15 mouse cellular contexts compared by ENCODE assay signal in genomic region chr5:64234269-64234985, GRCm38 (mm10).
A peak's percentile ranks its signal among the peaks of the same experiment; 100 is the strongest.
DNase-seq lines count a peak whose midpoint lies in the region; ATAC-seq lines count a peak whose summit lies in the region.
"Had no signal": no experiment of that assay in that cellular context is flagged by ENCODE, and none has a peak within 500 bp of the region (broad histone marks: within the 10 kb centered on the region; RNA-seq: fewer than 3 reads in every experiment).

No protein-coding gene starts in this region.

- H3K4me2 ChIP-seq in limb, embryonic 12.5 days: no peak overlapping the region
- H3K4me2 ChIP-seq: heart, embryonic 15.5 days; hindbrain, embryonic 15.5 days had no signal

- no peaks in the 10 kb centered on the region for H3K36me3 ChIP-seq in limb, embryonic 12.5 days
- no peaks in the 10 kb centered on the region for H3K36me3 ChIP-seq in limb, embryonic 10.5 days
- H3K36me3 ChIP-seq: heart, embryonic 15.5 days; hindbrain, embryonic 15.5 days had no signal

- no peaks in the 10 kb centered on the region for H3K9me3 ChIP-seq in limb, embryonic 12.5 days
- no peaks in the 10 kb centered on the region for H3K9me3 ChIP-seq in limb, embryonic 10.5 days (replicated peaks)
- H3K9me3 ChIP-seq: heart, embryonic 15.5 days; hindbrain, embryonic 15.5 days had no signal

- 74% methylated on average over 8 of the region's 8 CpGs for WGBS in limb, embryonic 12.5 days
- 74% methylated on average over 8 of the region's 8 CpGs for WGBS in limb, embryonic 10.5 days

- peaks cover 28% of the 10 kb centered on the region for H3K4me1 ChIP-seq in limb, embryonic 12.5 days (replicated peaks)
- peaks cover 22% of the 10 kb centered on the region for H3K4me1 ChIP-seq in limb, embryonic 10.5 days

- no peaks in the 10 kb centered on the region; the same call in 1 of the 2 replicates for H3K27me3 ChIP-seq in limb, embryonic 12.5 days
- H3K27me3 ChIP-seq in limb, embryonic 10.5 days (ENCODE audit: low read depth, poor library complexity, severe bottlenecking): no peaks in the 10 kb centered on the region
- H3K27me3 ChIP-seq: CH12.LX; heart, embryonic 15.5 days; hindbrain, embryonic 15.5 days had no signal

- H3K9ac ChIP-seq in limb, embryonic 12.5 days (replicated peaks): no peak overlapping the region
- H3K9ac ChIP-seq: heart, embryonic 15.5 days; hindbrain, embryonic 15.5 days; liver, embryonic 14.5 days had no signal

- no peak for DNase-seq in limb, embryonic 10.5 days (ENCODE audit: low spot score)
- peak; percentile 12 for DNase-seq in CD4-positive helper T cell, adult 2 months (ENCODE audit: low read depth, low spot score)
- DNase-seq in MEL-GATA-1-ER (ENCODE audit: extremely low read depth, low read depth): peak; percentile 58
- peak; percentile 50 for DNase-seq in naive thymus-derived CD4-positive, alpha-beta T cell, adult 2 months (ENCODE audit: low read depth)
- no peak for DNase-seq in embryo, embryonic 10 days (ENCODE audit: low spot score)
- no peak for DNase-seq in right cerebral cortex, adult 18-20 months
- DNase-seq in cerebellum, adult 18-20 months: no peak
- DNase-seq: adrenal gland, postnatal 14 days; cerebellum, postnatal 36 days; gastrocnemius, postnatal 25 days had no signal

- ATAC-seq in limb, embryonic 12.5 days (ENCODE audit: insufficient number of reproducible peaks, insufficient read depth, low FRiP score, low TSS enrichment, low read depth): no peak

- H3K4me3 ChIP-seq in limb, embryonic 12.5 days (replicated peaks): no peak overlapping the region
- no peak overlapping the region for H3K4me3 ChIP-seq in limb, embryonic 10.5 days
- H3K4me3 ChIP-seq: heart, embryonic 15.5 days; hindbrain, embryonic 15.5 days had no signal

- 0 out of 2 replicates have a peak overlapping the region, but pooled peaks have one; percentile 7 for H3K27ac ChIP-seq in limb, embryonic 12.5 days
- no peak overlapping the region for H3K27ac ChIP-seq in limb, embryonic 10.5 days
- H3K27ac ChIP-seq: heart, embryonic 15.5 days; hindbrain, embryonic 15.5 days; liver, embryonic 14.5 days had no signal

Comparison
In these comparisons a context has a peak if more than half of its experiments do, and no peak if none do; other contexts are left out.
1. DNase-seq: peak in CD4-positive helper T cell, adult 2 months (single experiment), MEL-GATA-1-ER (single experiment) and naive thymus-derived CD4-positive, alpha-beta T cell, adult 2 months (single experiment); none in limb, embryonic 10.5 days (single experiment), embryo, embryonic 10 days (single experiment), right cerebral cortex, adult 18-20 months (single experiment) and cerebellum, adult 18-20 months (0 of 2).